Mouse (Mus musculus): ENCODE results near the gene Snx33. TPM values are rescaled to one million over a fixed set of nuclear protein-coding genes. Genes with fewer than 3 reads are reported as not detected.

Gene Snx33
- polyA plus RNA-seq, 1 experiment from 2014 or later = 11.5 TPM

- H3K4me1 ChIP-seq = peaks cover 19% of the 10 kb centered on the region
- H3K9me3 ChIP-seq = no peaks in the 10 kb centered on the region
- no peak overlapping the region for H3K9ac ChIP-seq
- 90% methylated on average over 16 of the region's 16 CpGs for WGBS
- no peak for ATAC-seq (ENCODE audit: insufficient number of reproducible peaks, insufficient read depth, low FRiP score, low TSS enrichment, low read depth)
- H3K4me2 ChIP-seq = no peak overlapping the region
- no peak overlapping the region for H3K4me3 ChIP-seq
- H3K27ac ChIP-seq = no peak overlapping the region
- peaks cover 66% of the 10 kb centered on the region for H3K36me3 ChIP-seq
- H3K27me3 ChIP-seq = peaks cover 3% of the 10 kb centered on the region; the same call in 1 of the 2 replicates
Measured at GRCm38 (mm10) chr9:56887581-56887980, 40.6 kb downstream of the Snx33 start.

- 91% methylated on average over 15 of the region's 15 CpGs for WGBS
- H3K4me3 ChIP-seq = no peak overlapping the region
- no peaks in the 10 kb centered on the region for H3K9me3 ChIP-seq
- no peaks in the 10 kb centered on the region; the same call in 1 of the 2 replicates for H3K27me3 ChIP-seq
- H3K36me3 ChIP-seq = peaks cover 58% of the 10 kb centered on the region
- ATAC-seq (ENCODE audit: insufficient number of reproducible peaks, insufficient read depth, low FRiP score, low TSS enrichment, low read depth) = no peak
- H3K9ac ChIP-seq = no peak overlapping the region
- no peak overlapping the region for H3K27ac ChIP-seq
- H3K4me2 ChIP-seq = no peak overlapping the region
- H3K4me1 ChIP-seq = peaks cover 24% of the 10 kb centered on the region
Measured at GRCm38 (mm10) chr9:56886601-56887000, 41.6 kb downstream of the Snx33 start.

- WGBS = 55% methylated on average over 13 of the region's 13 CpGs
- Histone ChIP-seq H3K4me2 (no peak overlapping the region), H3K27ac (no peak overlapping the region), H3K9me3 (no peaks in the 10 kb centered on the region), H3K9ac (no peak overlapping the region), H3K4me1 (peaks cover 27% of the 10 kb centered on the region), H3K27me3 (no peaks in the 10 kb centered on the region; the same call in 1 of the 2 replicates), H3K36me3 (peaks cover 58% of the 10 kb centered on the region), H3K4me3 (no peak overlapping the region)
- ATAC-seq (ENCODE audit: insufficient number of reproducible peaks, insufficient read depth, low FRiP score, low TSS enrichment, low read depth) = no peak
Measured at GRCm38 (mm10) chr9:56886113-56886512, 42.1 kb downstream of the Snx33 start.

GRCm38 (mm10) chr9:56884328-56884727, 43.8 kb downstream of the Snx33 start:
- H3K4me1 ChIP-seq = peaks cover 35% of the 10 kb centered on the region
- H3K27ac ChIP-seq = no peak overlapping the region
- H3K4me3 ChIP-seq = no peak overlapping the region
- WGBS = 88% methylated on average over 4 of the region's 4 CpGs
- no peaks in the 10 kb centered on the region for H3K27me3 ChIP-seq
- no peak for ATAC-seq (ENCODE audit: insufficient number of reproducible peaks, insufficient read depth, low FRiP score, low TSS enrichment, low read depth)
- H3K9ac ChIP-seq = no peak overlapping the region
- H3K36me3 ChIP-seq = peaks cover 55% of the 10 kb centered on the region
- H3K9me3 ChIP-seq = no peaks in the 10 kb centered on the region
- H3K4me2 ChIP-seq = no peak overlapping the region

GRCm38 (mm10) chr9:56883470-56883869, 44.7 kb downstream of the Snx33 start:
- Histone ChIP-seq H3K9ac (no peak overlapping the region), H3K27ac (no peak overlapping the region), H3K4me2 (no peak overlapping the region), H3K27me3 (no peaks in the 10 kb centered on the region), H3K9me3 (no peaks in the 10 kb centered on the region), H3K36me3 (peaks cover 49% of the 10 kb centered on the region), H3K4me3 (no peak overlapping the region), H3K4me1 (peaks cover 43% of the 10 kb centered on the region)
- 85% methylated on average over 7 of the region's 7 CpGs for WGBS
- ATAC-seq (ENCODE audit: insufficient number of reproducible peaks, insufficient read depth, low FRiP score, low TSS enrichment, low read depth) = no peak

GRCm38 (mm10) chr9:56882818-56883217, 45.4 kb downstream of the Snx33 start:
- Histone ChIP-seq H3K4me3 (no peak overlapping the region), H3K27ac (peak overlapping the region; percentile 65; the same call in 1 of the 2 replicates), H3K9ac (no peak overlapping the region), H3K4me2 (no peak overlapping the region), H3K9me3 (no peaks in the 10 kb centered on the region), H3K36me3 (peaks cover 42% of the 10 kb centered on the region), H3K4me1 (peaks cover 43% of the 10 kb centered on the region), H3K27me3 (no peaks in the 10 kb centered on the region)
- ATAC-seq (ENCODE audit: insufficient number of reproducible peaks, insufficient read depth, low FRiP score, low TSS enrichment, low read depth) = no peak
- WGBS = 62% methylated on average over 12 of the region's 12 CpGs

- 56% methylated on average over 4 of the region's 4 CpGs for WGBS
- Histone ChIP-seq H3K27ac (peak overlapping the region; percentile 65), H3K27me3 (no peaks in the 10 kb centered on the region), H3K4me3 (no peak overlapping the region), H3K4me2 (no peak overlapping the region), H3K4me1 (peaks cover 47% of the 10 kb centered on the region), H3K9me3 (no peaks in the 10 kb centered on the region), H3K36me3 (peaks cover 37% of the 10 kb centered on the region), H3K9ac (no peak overlapping the region)
- ATAC-seq (ENCODE audit: insufficient number of reproducible peaks, insufficient read depth, low FRiP score, low TSS enrichment, low read depth) = no peak
Measured at GRCm38 (mm10) chr9:56882283-56882682, 45.9 kb downstream of the Snx33 start.

- Histone ChIP-seq H3K4me3 (no peak overlapping the region), H3K4me2 (no peak overlapping the region), H3K27ac (peak overlapping the region; percentile 86), H3K9me3 (no peaks in the 10 kb centered on the region), H3K27me3 (no peaks in the 10 kb centered on the region), H3K36me3 (peaks cover 30% of the 10 kb centered on the region), H3K4me1 (peaks cover 53% of the 10 kb centered on the region), H3K9ac (no peak overlapping the region)
- peak; percentile 28; the same call in 1 of the 2 replicates for ATAC-seq (ENCODE audit: insufficient number of reproducible peaks, insufficient read depth, low FRiP score, low TSS enrichment, low read depth)
- 65% methylated on average over 3 of the region's 3 CpGs for WGBS
Measured at GRCm38 (mm10) chr9:56881539-56882082, 46.6 kb downstream of the Snx33 start.

GRCm38 (mm10) chr9:56880790-56881189, 47.4 kb downstream of the Snx33 start:
- Histone ChIP-seq H3K4me2 (peak overlapping the region; percentile 9; the same call in 1 of the 2 replicates), H3K9me3 (no peaks in the 10 kb centered on the region), H3K27ac (peak overlapping the region; percentile 86), H3K27me3 (no peaks in the 10 kb centered on the region), H3K9ac (no peak overlapping the region), H3K4me1 (peaks cover 60% of the 10 kb centered on the region), H3K4me3 (no peak overlapping the region), H3K36me3 (peaks cover 22% of the 10 kb centered on the region)
- ATAC-seq (ENCODE audit: insufficient number of reproducible peaks, insufficient read depth, low FRiP score, low TSS enrichment, low read depth) = 0 out of 2 replicates have a peak, but pooled peaks have one; percentile 21
- 35% methylated on average over 9 of the region's 9 CpGs for WGBS

GRCm38 (mm10) chr9:56877284-56877683, 50.9 kb downstream of the Snx33 start:
- Histone ChIP-seq H3K27ac (peak overlapping the region; percentile 55; the same call in 1 of the 2 replicates), H3K4me1 (peaks cover 73% of the 10 kb centered on the region)
- WGBS = 47% methylated on average over 5 of the region's 5 CpGs

GRCm38 (mm10) chr9:56876784-56877183, 51.4 kb downstream of the Snx33 start:
- no peaks in the 10 kb centered on the region for H3K27me3 ChIP-seq
- H3K4me3 ChIP-seq = no peak overlapping the region
- peak overlapping the region; percentile 44; the same call in 1 of the 2 replicates for H3K9ac ChIP-seq
- no peaks in the 10 kb centered on the region for H3K9me3 ChIP-seq
- peak overlapping the region; percentile 55 for H3K27ac ChIP-seq
- H3K4me2 ChIP-seq = no peak overlapping the region
- H3K36me3 ChIP-seq = no peaks in the 10 kb centered on the region
- peaks cover 73% of the 10 kb centered on the region for H3K4me1 ChIP-seq
- WGBS = 36% methylated on average over 9 of the region's 9 CpGs
- no peak for ATAC-seq (ENCODE audit: insufficient number of reproducible peaks, insufficient read depth, low FRiP score, low TSS enrichment, low read depth)

More at GRCm38 (mm10) chr9:56877284-56877683, 50.9 kb downstream of the Snx33 start:
- Histone ChIP-seq H3K9ac (no peak overlapping the region), H3K36me3 (no peaks in the 10 kb centered on the region), H3K9me3 (no peaks in the 10 kb centered on the region), H3K27me3 (no peaks in the 10 kb centered on the region), H3K4me3 (no peak overlapping the region), H3K4me2 (no peak overlapping the region)
- ATAC-seq (ENCODE audit: insufficient number of reproducible peaks, insufficient read depth, low FRiP score, low TSS enrichment, low read depth) = no peak

- Histone ChIP-seq H3K9ac (no peak overlapping the region), H3K4me2 (no peak overlapping the region), H3K27me3 (no peaks in the 10 kb centered on the region), H3K9me3 (no peaks in the 10 kb centered on the region), H3K27ac (0 out of 2 replicates have a peak overlapping the region, but pooled peaks have one; percentile 22), H3K36me3 (no peaks in the 10 kb centered on the region), H3K4me3 (no peak overlapping the region), H3K4me1 (peaks cover 77% of the 10 kb centered on the region)
- ATAC-seq (ENCODE audit: insufficient number of reproducible peaks, insufficient read depth, low FRiP score, low TSS enrichment, low read depth) = no peak
- WGBS = 62% methylated on average over 1 of the region's 1 CpGs
Measured at GRCm38 (mm10) chr9:56873097-56873496, 55.1 kb downstream of the Snx33 start.
